1 mouse cellular context compared by ENCODE assay signal in the genomic region with DNA sequence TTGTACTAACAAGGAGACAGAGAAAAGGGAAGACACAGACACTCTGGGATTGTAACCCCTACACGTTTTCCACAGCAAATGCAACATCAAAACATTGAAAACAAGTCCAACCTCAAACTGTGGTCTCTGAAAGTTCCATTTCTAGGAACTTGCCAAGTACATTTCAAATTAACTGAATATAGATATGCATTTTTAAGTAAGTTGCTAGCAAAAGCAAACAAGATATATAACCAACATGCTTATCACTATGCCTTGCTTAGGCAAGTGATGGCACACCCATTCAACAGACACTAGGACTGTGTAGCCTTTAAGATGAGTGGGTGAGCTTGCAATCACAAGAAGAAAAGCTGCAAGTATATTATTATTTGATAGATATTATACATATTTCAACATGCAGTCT.
TF ChIP-seq lines count a peak whose summit lies in the region.

No protein-coding gene starts in this region.

TF ChIP-seq in MEL, 35 proteins besides CTCF, POLR2A, EP300 and RAD21 (continued from another document):
- TF ChIP-seq NELFE (IDR thresholded peaks at IDR 0.05; ENCODE audit: low read depth, low read length) (no peak), GABPA (IDR thresholded peaks at IDR 0.05; ENCODE audit: low read depth, low read length) (no peak), BHLHE40 (IDR thresholded peaks at IDR 0.05; ENCODE audit: borderline replicate concordance, low read depth, low read length) (no peak), MAX (IDR thresholded peaks at IDR 0.05; ENCODE audit: low read length) (no peak), USF2 (IDR thresholded peaks at IDR 0.05; ENCODE audit: borderline replicate concordance in 1 of 2, insufficient read depth in 1 of 2, low read depth in 1 of 2, low read length in 2 of 2) (no peak), MEF2A (IDR thresholded peaks at IDR 0.05; ENCODE audit: extremely low read depth, insufficient replicate concordance, low read depth, low read length, poor library complexity, severe bottlenecking) (no peak), KAT2A (conservative IDR thresholded peaks at IDR 0.05; ENCODE audit: low read depth, low read length) (no peak), POLR2AphosphoS5 (IDR thresholded peaks at IDR 0.05; ENCODE audit: borderline replicate concordance, low read depth, low read length) (no peak), MYB (IDR thresholded peaks at IDR 0.05; ENCODE audit: low read depth, low read length) (peak; percentile 52; the same call in 1 of the 2 replicates), ETS1 (IDR thresholded peaks at IDR 0.05; ENCODE audit: low read depth, low read length) (peak; percentile 53; the same call in 1 of the 2 replicates), TBP (IDR thresholded peaks at IDR 0.05; ENCODE audit: low read depth, low read length) (no peak), CHD2 (IDR thresholded peaks at IDR 0.05; ENCODE audit: low read length) (no peak), SMC3 (IDR thresholded peaks at IDR 0.05; ENCODE audit: low read depth, low read length) (no peak), SIN3A (IDR thresholded peaks at IDR 0.05; ENCODE audit: low read length) (0 out of 2 replicates have a peak, but pooled peaks have one; percentile 46), USF1 (IDR thresholded peaks at IDR 0.05; ENCODE audit: low read depth, low read length) (no peak), E2F4 (IDR thresholded peaks at IDR 0.05; ENCODE audit: borderline replicate concordance, low read depth, low read length) (no peak), ZNF384 (IDR thresholded peaks at IDR 0.05; ENCODE audit: low read depth, low read length) (no peak), RCOR1 (IDR thresholded peaks at IDR 0.05; ENCODE audit: low read depth, low read length) (0 out of 2 replicates have a peak, but pooled peaks have one; percentile 26), TCF12 (IDR thresholded peaks at IDR 0.05; ENCODE audit: low read depth, low read length) (no peak), TAL1 (IDR thresholded peaks at IDR 0.05; ENCODE audit: low read length) (no peak)
TF ChIP-seq in MEL: peak in this region for 5.
